Comparison of ENCODE assay signal across 12 mouse cellular contexts in the genomic region with DNA sequence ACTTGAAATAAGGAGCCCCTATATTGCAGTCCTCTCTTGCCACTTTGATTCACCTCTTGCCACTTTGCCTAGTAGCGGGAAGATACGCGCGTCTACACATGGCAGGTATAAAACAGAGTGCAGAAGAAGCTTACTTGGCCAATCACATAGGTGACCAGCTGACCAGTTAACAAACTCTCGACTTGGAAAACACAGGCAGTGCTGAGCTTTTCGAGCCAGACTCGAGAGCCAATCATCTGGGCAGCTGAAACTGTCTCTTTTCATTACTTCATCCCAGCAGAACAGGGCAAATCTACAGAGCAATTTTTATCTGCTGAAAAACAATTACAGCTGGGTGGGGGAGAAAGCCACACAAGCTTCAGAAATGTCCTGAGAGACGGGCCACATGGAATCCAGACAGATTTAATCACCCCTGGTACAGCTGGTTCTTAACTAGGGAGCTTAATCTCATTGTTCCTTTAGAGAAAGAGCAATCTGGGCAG.
DNase-seq lines count a peak whose midpoint lies in the region; ATAC-seq and TF ChIP-seq lines count a peak whose summit lies in the region.
"Had no signal": no experiment of that assay in that cellular context is flagged by ENCODE, and none has a peak within 500 bp of the region (broad histone marks: within the 10 kb centered on the region; RNA-seq: fewer than 3 reads in every experiment).

No protein-coding gene starts in this region.

- no peak for TF ChIP-seq CTCF in testis, adult 2 months (IDR thresholded peaks at IDR 0.05; ENCODE audit: control insufficient read depth, insufficient read depth, insufficient replicate concordance, low read depth, low read length)

- no peaks in the 10 kb centered on the region for H3K4me1 ChIP-seq in testis, adult 2 months (ENCODE audit: control insufficient read depth, insufficient read depth, low read length)
- H3K4me1 ChIP-seq in midbrain, embryonic 11.5 days (ENCODE audit: control insufficient read depth, insufficient read depth, low read length), result peaks cover 20% of the 10 kb centered on the region
- H3K4me1 ChIP-seq in intestine, embryonic 16.5 days (ENCODE audit: control insufficient read depth, insufficient read depth, low read length), result no peaks in the 10 kb centered on the region
- H3K4me1 ChIP-seq: forebrain, embryonic 15.5 days; liver, embryonic 15.5 days had no signal

- DNase-seq in embryo, embryonic 11 days, result peak; percentile 13
- no peak for DNase-seq in embryo, embryonic 10 days (ENCODE audit: low spot score)
- DNase-seq in testis, postnatal 10 days (ENCODE audit: low spot score), result no peak
- DNase-seq in midbrain, embryonic 11.5 days (ENCODE audit: low spot score, missing footprints), result peak; percentile 85
- DNase-seq: kidney, postnatal 10 days had no signal

- no peaks in the 10 kb centered on the region for H3K9me3 ChIP-seq in midbrain, embryonic 11.5 days (ENCODE audit: control insufficient read depth, low read length)
- no peaks in the 10 kb centered on the region for H3K9me3 ChIP-seq in intestine, embryonic 16.5 days (ENCODE audit: control insufficient read depth, low read length)
- H3K9me3 ChIP-seq: forebrain, embryonic 15.5 days; liver, embryonic 15.5 days had no signal

- H3K4me3 ChIP-seq in testis, adult 2 months (ENCODE audit: control insufficient read depth, low read depth, low read length), result no peak overlapping the region
- no peak overlapping the region for H3K4me3 ChIP-seq in midbrain, embryonic 11.5 days (ENCODE audit: low read depth, low read length)
- no peak overlapping the region for H3K4me3 ChIP-seq in intestine, embryonic 16.5 days (ENCODE audit: low read length)
- H3K4me3 ChIP-seq: forebrain, embryonic 15.5 days; liver, embryonic 15.5 days had no signal

- no peak overlapping the region for H3K4me2 ChIP-seq in midbrain, embryonic 11.5 days
- H3K4me2 ChIP-seq in intestine, embryonic 16.5 days (ENCODE audit: low read depth, low read length), result no peak overlapping the region
- H3K4me2 ChIP-seq: forebrain, embryonic 15.5 days; liver, embryonic 15.5 days had no signal

- H3K9ac ChIP-seq in midbrain, embryonic 11.5 days (ENCODE audit: low read length), result no peak overlapping the region
- H3K9ac ChIP-seq in intestine, embryonic 16.5 days (ENCODE audit: low read depth, low read length), result no peak overlapping the region
- H3K9ac ChIP-seq: forebrain, embryonic 15.5 days; liver, embryonic 15.5 days had no signal

- H3K27ac ChIP-seq in testis, adult 2 months (ENCODE audit: control insufficient read depth, insufficient read depth, low read depth, low read length), result 0 out of 2 replicates have a peak overlapping the region, but pooled peaks have one; percentile 14
- peak overlapping the region; percentile 55 for H3K27ac ChIP-seq in midbrain, embryonic 11.5 days (ENCODE audit: low read depth, low read length)
- H3K27ac ChIP-seq in intestine, embryonic 16.5 days (ENCODE audit: low read length), result no peak overlapping the region
- H3K27ac ChIP-seq: forebrain, embryonic 15.5 days; liver, embryonic 15.5 days had no signal

- H3K27me3 ChIP-seq in testis, adult 2 months (ENCODE audit: control insufficient read depth, insufficient read depth, low read length), result no peaks in the 10 kb centered on the region
- H3K27me3 ChIP-seq in midbrain, embryonic 11.5 days (ENCODE audit: control insufficient read depth, insufficient read depth, low read length), result no peaks in the 10 kb centered on the region
- H3K27me3 ChIP-seq in intestine, embryonic 16.5 days (replicated peaks; ENCODE audit: control insufficient read depth, insufficient read depth, low read length), result no peaks in the 10 kb centered on the region
- H3K27me3 ChIP-seq: forebrain, embryonic 15.5 days; liver, embryonic 15.5 days had no signal

- no peaks in the 10 kb centered on the region for H3K36me3 ChIP-seq in testis, adult 2 months (ENCODE audit: control insufficient read depth, insufficient read depth, low read length)
- no peaks in the 10 kb centered on the region for H3K36me3 ChIP-seq in midbrain, embryonic 11.5 days (ENCODE audit: control insufficient read depth, insufficient read depth, low read length)
- H3K36me3 ChIP-seq in intestine, embryonic 16.5 days (ENCODE audit: control insufficient read depth, insufficient read depth, low read length), result no peaks in the 10 kb centered on the region
- H3K36me3 ChIP-seq: forebrain, embryonic 15.5 days; liver, embryonic 15.5 days had no signal

- no peak for TF ChIP-seq POLR2A in testis, adult 2 months (IDR thresholded peaks at IDR 0.05; ENCODE audit: control insufficient read depth, low read depth, low read length)

- 47% methylated on average over 8 of the region's 8 CpGs for WGBS in midbrain, embryonic 11.5 days
- 73% methylated on average over 8 of the region's 8 CpGs for WGBS in intestine, embryonic 16.5 days

- peak; percentile 70 for ATAC-seq in midbrain, embryonic 11.5 days (ENCODE audit: low FRiP score)
- ATAC-seq in intestine, embryonic 16.5 days, result no peak
- no peak for ATAC-seq in cerebellum, adult (ENCODE audit: insufficient number of reproducible peaks, low FRiP score, low TSS enrichment)
- no peak for ATAC-seq in inflammation-experienced regulatory T-cells, adult 6 months
- ATAC-seq: activated CD4-positive, CD25-positive, alpha-beta regulatory T cell, adult 4 months; forebrain, embryonic 15.5 days had no signal

Comparison
In these comparisons a context has a peak if more than half of its experiments do, and no peak if none do; other contexts are left out.
1. DNase-seq: peak in embryo, embryonic 11 days (single experiment) and midbrain, embryonic 11.5 days (single experiment); none in embryo, embryonic 10 days (single experiment) and testis, postnatal 10 days (single experiment).